Mouse (Mus musculus): ENCODE results near the gene Ddx11.

- TF ChIP-seq POLR2A (IDR thresholded peaks at IDR 0.05; ENCODE audit: control insufficient read depth, low read depth, low read length) (no peak), CTCF (IDR thresholded peaks at IDR 0.05; ENCODE audit: control insufficient read depth, insufficient read depth, insufficient replicate concordance, low read depth, low read length) (no peak)
These were observed 38.3 kb upstream of the Ddx11 start for GRCm38 (mm10) chr17:66085038-66085437.
